Mouse (Mus musculus) kidney, postnatal 0 days (tissue): ENCODE measurements at regions not wholly inside any gene's neighbourhood (a gene's known extent, or its start where the extent isn't known, plus 50 kb on each side); places are given as distances from the start of the nearest gene placed in this dataset.

ENCODE experiments used
- ATAC-seq: fragments of 200-750 bp; cut with Nextera tagmentation; replicated peaks from 2 replicates; pipeline ENCODE4 v1.8.0; 2017; ENCODE audit warnings: low read depth, moderate number of reproducible peaks, moderate TSS enrichment, moderate library complexity; ENCODE audit not compliant: low FRiP score
- DNase-seq: peaks from one replicate; pipeline ENCODE4 v3.0.0-alpha.2; 2016; ENCODE audit warnings: low spot score
- H3K27ac ChIP-seq: fragments of 300-500 bp; sonication (generic); 2 replicates; pipeline ENCODE4 v1.5.1; 2014; ENCODE audit warnings: mild to moderate bottlenecking
- H3K27me3 ChIP-seq: fragments of 300-500 bp; sonication (generic); 2 replicates; pipeline ENCODE4 v1.6.1; 2014; ENCODE audit warnings: low read length, mixed read lengths; ENCODE audit not compliant: insufficient read depth
- H3K36me3 ChIP-seq: fragments of 300-500 bp; sonication (generic); 2 replicates; pipeline ENCODE4 v1.6.1; 2014; ENCODE audit warnings: low read length, mixed read lengths; ENCODE audit not compliant: insufficient read depth
- H3K4me1 ChIP-seq: fragments of 300-500 bp; sonication (generic); replicated peaks from 2 replicates; pipeline ENCODE4 v1.6.1; 2014; ENCODE audit warnings: antibody characterized with exemption, low read length, mixed read lengths; ENCODE audit not compliant: insufficient read depth
- H3K4me2 ChIP-seq: fragments of 300-500 bp; sonication (generic); 2 replicates; pipeline ENCODE4 v1.6.1; 2014; ENCODE audit warnings: mild to moderate bottlenecking, low read length, moderate library complexity, mixed read lengths
- H3K4me3 ChIP-seq: fragments of 300-500 bp; sonication (generic); replicated peaks from 2 replicates; pipeline ENCODE4 v1.5.1; 2014; ENCODE audit warnings: low read depth, low read length
- H3K9ac ChIP-seq: fragments of 300-500 bp; sonication (generic); 2 replicates; pipeline ENCODE4 v1.6.1; 2014; ENCODE audit warnings: low read depth, low read length
- H3K9me3 ChIP-seq: fragments of 300-500 bp; sonication (generic); replicated peaks from 2 replicates; pipeline ENCODE4 v1.6.1; 2016; ENCODE audit warnings: low read length, inconsistent platforms, mixed read lengths
- CTCF ChIP-seq: IDR thresholded peaks from 2 replicates; pipeline ENCODE4 v1.5.1; 2016; ENCODE audit warnings: antibody characterized with exemption, low read depth, mild to moderate bottlenecking, moderate library complexity
- WGBS: fragments of 180-500 bp; shearing (Covaris S2); extraction: QIAGEN DNeasy Blood & Tissue Kit; methylation state at CpG from one replicate; pipeline ENCODE4 v1.1.7; 2014; 5-methylcytosine and 5-hydroxymethylcytosine counted together

- ATAC-seq, result no peak
- WGBS, result 76% methylated on average over 7 of the region's 7 CpGs
- H3K4me1 ChIP-seq, result no peaks in the 10 kb centered on the region
- H3K4me2 ChIP-seq, result no peak overlapping the region
- no peak overlapping the region for H3K27ac ChIP-seq
- H3K9ac ChIP-seq, result no peak overlapping the region
- TF ChIP-seq CTCF, result no peak
- H3K36me3 ChIP-seq, result no peaks in the 10 kb centered on the region
- no peak for DNase-seq
- H3K4me3 ChIP-seq, result no peak overlapping the region
- no peaks in the 10 kb centered on the region for H3K9me3 ChIP-seq
- H3K27me3 ChIP-seq, result no peaks in the 10 kb centered on the region
Measured at GRCm38 (mm10) chr10:84109680-84110371, 330.6 kb downstream of the Nuak1 start.

DNA sequence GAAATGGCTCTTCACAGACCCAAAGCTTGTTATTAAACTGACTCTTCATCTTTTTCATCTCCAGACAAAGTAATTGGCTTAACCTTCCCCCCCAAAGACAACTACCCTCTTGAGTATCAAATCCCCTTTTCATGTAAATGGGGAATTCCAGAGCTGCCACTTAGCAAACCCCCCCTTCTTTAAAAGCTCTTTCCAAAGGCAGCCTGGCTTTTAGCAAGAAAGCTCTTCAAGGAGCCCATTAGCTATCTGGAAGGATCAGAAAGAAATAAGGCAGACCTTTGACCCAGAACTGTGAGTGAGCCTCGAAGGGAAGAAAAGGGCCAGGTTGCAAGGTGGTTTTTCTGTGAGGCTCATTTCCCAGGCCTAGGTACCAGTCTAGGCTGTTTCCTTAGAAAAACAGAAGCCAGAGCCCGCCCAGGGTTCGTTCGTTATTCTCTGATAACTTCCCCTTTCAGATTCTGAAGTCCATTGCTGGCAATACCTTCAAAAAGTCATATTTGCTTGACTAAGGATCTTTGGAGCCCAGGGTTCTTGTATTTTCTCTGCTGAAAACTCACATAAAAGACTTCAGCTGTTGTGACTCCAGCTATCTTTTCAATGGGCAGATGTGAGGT, 329.9 kb downstream of the Nuak1 start:
- Histone ChIP-seq H3K27ac (no peak overlapping the region), H3K9ac (no peak overlapping the region), H3K4me3 (no peak overlapping the region), H3K9me3 (no peaks in the 10 kb centered on the region), H3K36me3 (no peaks in the 10 kb centered on the region), H3K4me1 (no peaks in the 10 kb centered on the region), H3K27me3 (no peaks in the 10 kb centered on the region), H3K4me2 (no peak overlapping the region)
- DNase-seq, result no peak
- WGBS, result 56% methylated on average over 4 of the region's 4 CpGs
- ATAC-seq, result no peak
- TF ChIP-seq CTCF, result no peak

- WGBS, result 69% methylated on average over 5 of the region's 5 CpGs
Measured at GRCm38 (mm10) chr10:84111502-84111901, 328.9 kb downstream of the Nuak1 start.

GRCm38 (mm10) chr10:84111909-84112308, 328.5 kb downstream of the Nuak1 start:
- H3K27ac ChIP-seq, result no peak overlapping the region
- no peaks in the 10 kb centered on the region for H3K4me1 ChIP-seq
- TF ChIP-seq CTCF, result no peak
- 76% methylated on average over 5 of the region's 5 CpGs for WGBS
- H3K36me3 ChIP-seq, result no peaks in the 10 kb centered on the region
- no peak overlapping the region for H3K4me3 ChIP-seq
- no peak overlapping the region for H3K9ac ChIP-seq
- H3K9me3 ChIP-seq, result no peaks in the 10 kb centered on the region
- no peak for DNase-seq
- ATAC-seq, result no peak
- no peak overlapping the region for H3K4me2 ChIP-seq
- H3K27me3 ChIP-seq, result no peaks in the 10 kb centered on the region

More at GRCm38 (mm10) chr10:84111502-84111901, 328.9 kb downstream of the Nuak1 start:
- H3K4me2 ChIP-seq, result no peak overlapping the region
- ATAC-seq (no peak), DNase-seq (no peak)
- no peak overlapping the region for H3K27ac ChIP-seq
- no peaks in the 10 kb centered on the region for H3K9me3 ChIP-seq
- H3K9ac ChIP-seq, result no peak overlapping the region
- no peak overlapping the region for H3K4me3 ChIP-seq
- TF ChIP-seq CTCF, result no peak
- H3K4me1 ChIP-seq, result no peaks in the 10 kb centered on the region
- no peaks in the 10 kb centered on the region for H3K27me3 ChIP-seq
- H3K36me3 ChIP-seq, result no peaks in the 10 kb centered on the region

- Histone ChIP-seq H3K4me2 (no peak overlapping the region), H3K4me3 (no peak overlapping the region), H3K9me3 (no peaks in the 10 kb centered on the region), H3K27ac (no peak overlapping the region), H3K36me3 (no peaks in the 10 kb centered on the region), H3K27me3 (no peaks in the 10 kb centered on the region), H3K4me1 (no peaks in the 10 kb centered on the region), H3K9ac (no peak overlapping the region)
- no peak for DNase-seq
- TF ChIP-seq CTCF, result no peak
- ATAC-seq, result no peak
- WGBS, result 89% methylated on average over 8 of the region's 8 CpGs
Measured at GRCm38 (mm10) chr10:84119952-84120550, 320.3 kb downstream of the Nuak1 start.

DNA sequence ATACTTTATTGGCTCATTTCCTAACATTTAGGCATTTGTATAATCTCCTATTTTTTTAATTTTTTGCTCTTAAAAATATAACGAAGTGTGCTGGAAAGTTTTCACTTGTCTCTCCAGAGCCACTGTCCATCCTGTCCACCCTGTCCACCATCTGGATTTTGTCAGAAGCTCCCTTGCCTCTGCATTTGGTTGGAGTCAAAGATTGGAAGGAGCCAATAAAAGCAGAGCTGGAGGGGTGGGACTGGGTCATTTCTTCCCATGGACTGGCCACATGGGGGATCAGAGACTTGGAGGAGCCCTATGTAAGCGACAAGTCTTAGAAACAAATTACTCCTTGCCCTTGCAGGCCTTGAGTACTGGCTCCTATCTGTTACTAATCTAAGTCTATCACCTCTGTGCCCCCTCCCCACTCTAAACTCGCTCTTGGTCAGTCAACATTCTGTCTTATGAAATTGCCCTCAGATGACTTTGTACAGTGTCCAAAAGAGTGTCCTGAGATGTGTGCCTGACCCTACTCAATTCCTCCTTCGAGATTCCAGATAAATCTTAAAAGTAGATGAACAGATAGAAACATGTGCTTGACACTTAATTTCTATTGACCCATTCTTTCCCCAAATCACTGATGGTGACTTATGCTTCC, 303.3 kb downstream of the Nuak1 start:
- no peaks in the 10 kb centered on the region for H3K4me1 ChIP-seq
- H3K4me3 ChIP-seq, result no peak overlapping the region
- no peaks in the 10 kb centered on the region for H3K9me3 ChIP-seq
- H3K4me2 ChIP-seq, result no peak overlapping the region
- no peaks in the 10 kb centered on the region for H3K36me3 ChIP-seq
- WGBS, result 71% methylated on average over 4 of the region's 4 CpGs
- no peak overlapping the region for H3K27ac ChIP-seq
- TF ChIP-seq CTCF, result no peak
- no peak overlapping the region for H3K9ac ChIP-seq
- DNase-seq (peak; percentile 48), ATAC-seq (no peak)
- H3K27me3 ChIP-seq, result no peaks in the 10 kb centered on the region
